Mouse (Mus musculus) myocyte (in vitro differentiated cells): Measurements from ENCODE around the gene Bach2. TPM values are rescaled to one million over a fixed set of nuclear protein-coding genes. Genes with fewer than 3 reads are reported as not detected.
A peak's percentile ranks its signal among the peaks of the same experiment; 100 is the strongest.

Experiments
- H3K27me3 ChIP-seq: one replicate; pipeline ENCODE4 v1.6.1; 2011; ENCODE audit not compliant: control insufficient read depth, insufficient read depth, insufficient read length
- H3K36me3 ChIP-seq: one replicate; pipeline ENCODE4 v1.6.1; 2011; ENCODE audit not compliant: control insufficient read depth, insufficient read depth
- H3K4me2 ChIP-seq: one replicate; pipeline ENCODE4 v1.6.1; 2011; ENCODE audit warnings: low read depth, control low read depth
- H3K4me3 ChIP-seq: one replicate; pipeline ENCODE4 v1.5.1; 2011; ENCODE audit warnings: mild to moderate bottlenecking, control low read depth, moderate library complexity
- H3K79me2 ChIP-seq: one replicate; pipeline ENCODE4 v1.6.1; 2011; ENCODE audit not compliant: control insufficient read depth, insufficient read depth
- H3ac ChIP-seq: one replicate; pipeline ENCODE4 v1.6.1; 2011; ENCODE audit not compliant: control insufficient read depth, insufficient read length
- CEBPB ChIP-seq: IDR thresholded peaks from 2 replicates; pipeline ENCODE4 v1.6.1; 2011; ENCODE audit warnings: mild to moderate bottlenecking, moderate library complexity; ENCODE audit not compliant: poor library complexity, insufficient read depth, severe bottlenecking
- E2F4 ChIP-seq: IDR thresholded peaks from one replicate; pipeline ENCODE4 v1.6.1; 2011; ENCODE audit warnings: mild to moderate bottlenecking, control low read depth, moderate library complexity; ENCODE audit not compliant: insufficient read depth
- MAX ChIP-seq: IDR thresholded peaks from one replicate; pipeline ENCODE4 v1.6.1; 2011; ENCODE audit warnings: low read depth, mild to moderate bottlenecking, control low read depth
- MYOD1 ChIP-seq, 3 experiments: IDR thresholded peaks; one replicate each; pipeline ENCODE4 v1.6.1; 2011; ENCODE audit warnings: control low read depth in 2 of 3, low read depth in 2 of 3, mild to moderate bottlenecking in 2 of 3, moderate library complexity in 1 of 3; ENCODE audit not compliant: insufficient read length in 2 of 3, control insufficient read depth in 1 of 3
- MYOG ChIP-seq, 3 experiments: IDR thresholded peaks; one replicate each; pipeline ENCODE4 v1.6.1; 2011; ENCODE audit warnings: control low read depth in 2 of 3, low read depth in 2 of 3, mild to moderate bottlenecking in 2 of 3; ENCODE audit not compliant: insufficient read length in 2 of 3, control insufficient read depth in 1 of 3, insufficient read depth in 1 of 3
- POLR2A ChIP-seq: IDR thresholded peaks from one replicate; pipeline ENCODE4 v1.6.1; 2011; ENCODE audit warnings: low read depth, mild to moderate bottlenecking, control low read depth, moderate library complexity; ENCODE audit not compliant: insufficient read length
- POLR2AphosphoS2 ChIP-seq: IDR thresholded peaks from one replicate; pipeline ENCODE4 v1.6.1; 2011; ENCODE audit warnings: low read depth, control low read depth; ENCODE audit not compliant: insufficient read length
- REST ChIP-seq: IDR thresholded peaks from one replicate; pipeline ENCODE4 v1.6.1; 2011; ENCODE audit warnings: mild to moderate bottlenecking, control low read depth, moderate library complexity; ENCODE audit not compliant: insufficient read depth, insufficient read length
- SRF ChIP-seq: IDR thresholded peaks from one replicate; pipeline ENCODE4 v1.6.1; 2011; ENCODE audit warnings: low read depth; ENCODE audit not compliant: control insufficient read depth, insufficient read length
- TCF12 ChIP-seq: IDR thresholded peaks from one replicate; pipeline ENCODE4 v1.6.1; 2011; ENCODE audit warnings: mild to moderate bottlenecking, control low read depth; ENCODE audit not compliant: poor library complexity, insufficient read depth, severe bottlenecking
- TCF3 ChIP-seq: IDR thresholded peaks from one replicate; pipeline ENCODE4 v1.6.1; 2011; ENCODE audit warnings: low read depth, control low read depth; ENCODE audit not compliant: insufficient read length
- USF1 ChIP-seq: IDR thresholded peaks from one replicate; pipeline ENCODE4 v1.6.1; 2011; ENCODE audit warnings: low read depth, mild to moderate bottlenecking, control low read depth, moderate library complexity
- polyA plus RNA-seq: library from polyadenylated mRNA; unstranded; fragments of >200 nt; fragmentation: generic; extraction: Trizol; gene quantifications from one replicate; pipeline ENCODE4 v1.2.1, GENCODE M21; 2012; ENCODE audit warnings: missing spikeins

The Bach2 gene
- polyA plus RNA-seq, 1 experiment, result 0.29 TPM

DNA sequence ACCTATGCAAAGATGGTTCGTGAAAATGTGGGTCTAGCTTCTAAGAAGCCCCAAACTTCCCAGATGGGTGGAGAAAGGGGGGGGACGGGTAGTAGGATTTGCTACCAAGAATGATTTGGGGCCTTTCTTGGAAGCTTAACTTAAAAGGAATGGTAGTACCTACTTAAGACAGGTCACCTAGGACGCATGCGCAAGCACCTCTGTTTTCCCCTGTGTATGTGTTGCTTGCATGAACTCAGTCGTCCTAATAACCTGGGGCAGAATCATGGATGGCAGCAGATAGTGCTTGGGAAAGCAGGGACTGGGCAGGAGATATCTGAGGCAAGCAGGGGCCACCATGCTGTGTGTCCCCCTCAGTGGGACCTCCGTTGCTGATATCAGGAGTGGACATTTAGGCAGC is 7.4 kb downstream of the Bach2 start:
- no peak for TF ChIP-seq MYOG (IDR thresholded peaks at IDR 0.05; ENCODE audit: control insufficient read depth in 1 of 3, insufficient read depth in 1 of 3, insufficient read length in 2 of 3, low read depth in 2 of 3)
- no peak for TF ChIP-seq POLR2AphosphoS2
- H3K27me3 ChIP-seq, result no peaks in the 10 kb centered on the region

DNA sequence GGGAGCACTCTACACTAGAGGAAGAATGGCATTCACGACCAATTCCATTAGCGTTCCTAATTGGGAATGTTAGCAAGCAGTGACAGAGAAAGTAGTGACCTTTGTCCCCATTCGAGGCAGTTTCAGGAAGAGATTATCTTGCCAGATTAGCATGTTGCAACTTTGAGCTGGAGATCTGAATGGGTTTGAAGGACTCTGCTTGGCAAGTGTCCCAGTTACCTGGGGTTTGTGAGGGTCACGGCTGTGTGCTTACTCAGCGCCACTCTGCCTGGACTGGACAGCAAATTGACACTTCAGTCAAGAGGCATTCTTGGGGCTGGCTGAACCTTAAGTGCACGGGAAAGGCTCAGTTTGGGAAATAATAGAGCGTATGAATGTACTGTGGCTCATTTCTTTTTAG is 8.2 kb downstream of the Bach2 start:
- H3K4me2 ChIP-seq, result no peak overlapping the region
- TF ChIP-seq TCF12 (no peak), REST (no peak), USF1 (no peak), E2F4 (no peak), CEBPB (no peak), POLR2A (no peak), MAX (no peak), POLR2AphosphoS2 (no peak), TCF3 (no peak), SRF (no peak), MYOG (IDR thresholded peaks at IDR 0.05; ENCODE audit: control insufficient read depth in 1 of 3, insufficient read depth in 1 of 3, insufficient read length in 2 of 3, low read depth in 2 of 3) (no peak), MYOD1 (IDR thresholded peaks at IDR 0.05; ENCODE audit: control insufficient read depth in 1 of 3, insufficient read length in 2 of 3, low read depth in 2 of 3) (no peak)

More for the DNA sequence above, 7.4 kb downstream of the Bach2 start:
- no peak overlapping the region for H3K4me2 ChIP-seq
- H3K36me3 ChIP-seq, result no peaks in the 10 kb centered on the region
- H3K4me3 ChIP-seq, result no peak overlapping the region
- H3K79me2 ChIP-seq, result no peaks in the 10 kb centered on the region
- H3ac ChIP-seq, result no peak overlapping the region

DNA sequence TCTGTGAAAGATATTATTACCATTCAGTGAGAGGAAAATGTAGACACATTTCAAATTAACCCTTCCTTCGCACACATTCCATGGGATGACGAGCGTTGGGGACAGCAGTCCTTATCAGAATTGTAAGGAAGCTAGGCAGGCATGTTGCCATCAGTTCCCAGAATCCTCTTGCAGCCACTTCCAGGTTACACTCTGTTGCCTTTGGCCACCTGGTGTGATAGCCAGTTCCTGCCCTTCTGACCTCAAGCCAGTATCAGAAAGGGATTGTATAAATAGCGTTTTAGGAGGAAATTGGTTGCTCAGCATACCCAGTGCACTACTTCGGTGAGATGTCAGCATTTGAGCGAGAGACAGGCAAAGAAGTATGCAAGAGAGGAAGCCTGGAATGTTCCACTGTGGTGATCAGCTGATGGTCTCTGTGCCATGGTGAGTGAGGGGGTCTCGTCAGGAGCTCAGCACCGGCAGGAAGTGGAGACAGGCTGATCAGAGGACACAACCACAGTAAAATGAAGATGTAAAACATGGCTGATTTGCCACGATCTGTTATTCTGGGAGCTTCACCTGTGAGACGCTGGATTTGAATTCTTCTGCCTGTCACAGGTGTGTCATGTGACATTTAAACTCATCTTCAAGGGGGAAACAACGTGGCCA is 9.0 kb downstream of the Bach2 start:
- Histone ChIP-seq H3ac (no peak overlapping the region), H3K36me3 (no peaks in the 10 kb centered on the region), H3K79me2 (no peaks in the 10 kb centered on the region), H3K4me2 (no peak overlapping the region), H3K27me3 (no peaks in the 10 kb centered on the region), H3K4me3 (no peak overlapping the region)
- TF ChIP-seq MYOG (IDR thresholded peaks at IDR 0.05; ENCODE audit: control insufficient read depth in 1 of 3, insufficient read depth in 1 of 3, insufficient read length in 2 of 3, low read depth in 2 of 3), result no peak
- TF ChIP-seq MYOD1 (IDR thresholded peaks at IDR 0.05; ENCODE audit: control insufficient read depth in 1 of 3, insufficient read length in 2 of 3, low read depth in 2 of 3), result no peak
- no peak for TF ChIP-seq SRF
- TF ChIP-seq REST, result no peak
- no peak for TF ChIP-seq E2F4
- TF ChIP-seq TCF12, result no peak
- TF ChIP-seq TCF3, result no peak
- no peak for TF ChIP-seq MAX
- TF ChIP-seq POLR2A, result no peak
- no peak for TF ChIP-seq POLR2AphosphoS2
- no peak for TF ChIP-seq CEBPB
- no peak for TF ChIP-seq USF1

More for the DNA sequence above, 8.2 kb downstream of the Bach2 start:
- H3K79me2 ChIP-seq, result no peaks in the 10 kb centered on the region
- no peak overlapping the region for H3ac ChIP-seq
- no peaks in the 10 kb centered on the region for H3K36me3 ChIP-seq
- H3K4me3 ChIP-seq, result no peak overlapping the region
- no peaks in the 10 kb centered on the region for H3K27me3 ChIP-seq

DNA sequence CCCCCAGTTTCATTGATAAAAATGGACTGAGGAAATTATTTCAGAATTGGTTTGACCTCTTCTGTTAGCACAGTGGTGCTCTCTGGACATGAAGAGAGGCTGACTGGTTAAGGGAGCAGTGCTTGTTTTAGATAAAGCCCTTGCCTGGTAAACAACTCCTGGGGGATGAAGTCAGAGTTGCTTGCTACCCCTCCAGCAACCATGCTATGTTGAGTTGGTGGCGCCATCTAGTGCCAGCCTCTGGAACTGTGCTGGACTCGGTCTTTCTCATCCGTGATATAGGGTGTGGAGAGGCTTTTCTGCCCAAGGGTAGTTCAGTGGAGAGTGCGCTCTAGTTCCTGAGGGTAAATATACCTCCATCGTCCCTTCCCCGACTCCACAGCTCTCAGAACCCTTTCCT is 9.6 kb downstream of the Bach2 start:
- Histone ChIP-seq H3K4me2 (peak overlapping the region; percentile 27), H3K79me2 (no peaks in the 10 kb centered on the region), H3K4me3 (no peak overlapping the region), H3ac (no peak overlapping the region), H3K27me3 (no peaks in the 10 kb centered on the region), H3K36me3 (no peaks in the 10 kb centered on the region)
- TF ChIP-seq TCF12, result no peak
- no peak for TF ChIP-seq USF1
- TF ChIP-seq CEBPB, result no peak
- TF ChIP-seq POLR2AphosphoS2, result no peak
- no peak for TF ChIP-seq MYOG (IDR thresholded peaks at IDR 0.05; ENCODE audit: control insufficient read depth in 1 of 3, insufficient read depth in 1 of 3, insufficient read length in 2 of 3, low read depth in 2 of 3)
- TF ChIP-seq TCF3, result no peak
- no peak for TF ChIP-seq E2F4
- TF ChIP-seq REST, result no peak

DNA sequence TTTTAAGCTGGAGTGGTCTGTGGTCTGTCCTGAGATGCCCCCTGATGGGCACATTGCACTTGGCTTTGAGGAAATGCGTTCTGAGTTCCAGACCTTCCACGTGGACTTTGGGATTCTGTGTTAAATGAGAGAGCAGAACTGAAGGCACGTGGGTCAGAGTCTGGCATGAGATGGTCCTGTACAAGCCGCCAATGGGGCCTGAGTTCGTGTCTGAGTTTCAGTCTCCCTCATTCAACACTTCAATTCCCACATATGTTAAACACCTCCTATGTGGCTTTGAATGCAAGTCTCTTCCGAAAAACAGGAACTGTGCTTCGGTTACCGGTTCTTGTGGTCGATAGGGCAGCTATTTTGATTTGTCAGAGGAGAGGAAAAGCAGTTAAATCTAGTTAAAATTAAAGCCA is 10.4 kb downstream of the Bach2 start:
- H3K4me2 ChIP-seq, result peak overlapping the region; percentile 99
- no peaks in the 10 kb centered on the region for H3K36me3 ChIP-seq
- no peaks in the 10 kb centered on the region for H3K27me3 ChIP-seq
- no peak overlapping the region for H3K4me3 ChIP-seq
- peak overlapping the region; percentile 55 for H3ac ChIP-seq
- TF ChIP-seq MAX, result no peak
- TF ChIP-seq TCF12, result no peak
- no peaks in the 10 kb centered on the region for H3K79me2 ChIP-seq
